In genomic region chr15:92974931-92975330, GRCm38 (mm10) we compare ENCODE assay signal across 12 mouse cellular contexts.
DNase-seq lines count a peak whose midpoint lies in the region; ATAC-seq and TF ChIP-seq lines count a peak whose summit lies in the region.
"Had no signal": no experiment of that assay in that cellular context is flagged by ENCODE, and none has a peak within 500 bp of the region (broad histone marks: within the 10 kb centered on the region; RNA-seq: fewer than 3 reads in every experiment).

No protein-coding gene starts in this region.

- peak; percentile 12 to 16 for DNase-seq in cerebellum, postnatal 14 days
- peak; percentile 66 for DNase-seq in midbrain, embryonic 14.5 days
- DNase-seq in left cerebral cortex, adult 2 months (ENCODE audit: extremely low spot score in 1 of 2, low spot score in 2 of 2) = peak; percentile 24 to 44
- DNase-seq in telencephalon, adult 2 months (ENCODE audit: low read depth, low spot score) = peak; percentile 83
- DNase-seq in gastrocnemius, postnatal 14 days = no peak
- no peak for DNase-seq in adrenal gland, postnatal 4 days (ENCODE audit: low spot score in 2 of 2)
- DNase-seq: kidney, postnatal 36 days; lung, postnatal 4 days had no signal

- no peaks in the 10 kb centered on the region for H3K27me3 ChIP-seq in midbrain, embryonic 14.5 days (ENCODE audit: control insufficient read depth, insufficient read depth, low read length)
- H3K27me3 ChIP-seq in midbrain, embryonic 13.5 days = no peaks in the 10 kb centered on the region

- intact Hi-C loops in left cerebral cortex, adult 2 months (cut with DNase I) = no loop called here
- intact Hi-C loops in gastrocnemius, postnatal 14 days (cut with DNase I; ENCODE audit: low total_unique reads) = no loop called here

- no peak overlapping the region for H3K4me2 ChIP-seq in midbrain, embryonic 14.5 days (ENCODE audit: low read length)
- H3K4me2 ChIP-seq in midbrain, embryonic 13.5 days (replicated peaks) = no peak overlapping the region

- no peak overlapping the region for H3K27ac ChIP-seq in midbrain, embryonic 14.5 days (replicated peaks; ENCODE audit: low read depth, low read length)
- no peak overlapping the region for H3K27ac ChIP-seq in midbrain, embryonic 13.5 days
- peak overlapping the region; percentile 76 for H3K27ac ChIP-seq in left cerebral cortex, adult 2 months

- WGBS in midbrain, embryonic 14.5 days = 70% methylated on average over 3 of the region's 3 CpGs
- WGBS in midbrain, embryonic 13.5 days = 77% methylated on average over 3 of the region's 3 CpGs

- no peak overlapping the region for H3K4me3 ChIP-seq in midbrain, embryonic 14.5 days (replicated peaks; ENCODE audit: low read depth, low read length)
- no peak overlapping the region for H3K4me3 ChIP-seq in midbrain, embryonic 13.5 days (replicated peaks)
- H3K4me3 ChIP-seq in left cerebral cortex, adult 2 months = no peak overlapping the region

- TF ChIP-seq CTCF in left cerebral cortex, adult 2 months (IDR thresholded peaks at IDR 0.05) = no peak

- ATAC-seq in cerebellum, adult (ENCODE audit: insufficient number of reproducible peaks, low FRiP score, low TSS enrichment) = no peak
- no peak for ATAC-seq in midbrain, embryonic 14.5 days (ENCODE audit: low FRiP score, low TSS enrichment)
- ATAC-seq in midbrain, embryonic 13.5 days = no peak
- ATAC-seq: inflammation-experienced regulatory T-cells, adult 6 months had no signal

- no peaks in the 10 kb centered on the region for H3K9me3 ChIP-seq in midbrain, embryonic 14.5 days (ENCODE audit: control insufficient read depth, low read length)
- no peaks in the 10 kb centered on the region for H3K9me3 ChIP-seq in midbrain, embryonic 13.5 days

- no peaks in the 10 kb centered on the region for H3K36me3 ChIP-seq in midbrain, embryonic 14.5 days (ENCODE audit: control insufficient read depth, insufficient read depth, low read length)
- H3K36me3 ChIP-seq in midbrain, embryonic 13.5 days = no peaks in the 10 kb centered on the region
- H3K36me3 ChIP-seq: G1E had no signal

- no peaks in the 10 kb centered on the region for H3K4me1 ChIP-seq in midbrain, embryonic 14.5 days (ENCODE audit: control insufficient read depth, insufficient read depth, low read length)
- peaks cover 4% of the 10 kb centered on the region for H3K4me1 ChIP-seq in midbrain, embryonic 13.5 days (replicated peaks)

- H3K9ac ChIP-seq in midbrain, embryonic 14.5 days (replicated peaks; ENCODE audit: low read length) = no peak overlapping the region
- no peak overlapping the region for H3K9ac ChIP-seq in midbrain, embryonic 13.5 days (replicated peaks)

Comparison
In these comparisons a context has a peak if more than half of its experiments do, and no peak if none do; other contexts are left out.
1. DNase-seq: peak in cerebellum, postnatal 14 days (2 of 2), midbrain, embryonic 14.5 days (single experiment), left cerebral cortex, adult 2 months (2 of 2) and telencephalon, adult 2 months (single experiment); none in gastrocnemius, postnatal 14 days (single experiment) and adrenal gland, postnatal 4 days (0 of 2).